ENCODE assay signal across 12 mouse cellular contexts in the genomic region with DNA sequence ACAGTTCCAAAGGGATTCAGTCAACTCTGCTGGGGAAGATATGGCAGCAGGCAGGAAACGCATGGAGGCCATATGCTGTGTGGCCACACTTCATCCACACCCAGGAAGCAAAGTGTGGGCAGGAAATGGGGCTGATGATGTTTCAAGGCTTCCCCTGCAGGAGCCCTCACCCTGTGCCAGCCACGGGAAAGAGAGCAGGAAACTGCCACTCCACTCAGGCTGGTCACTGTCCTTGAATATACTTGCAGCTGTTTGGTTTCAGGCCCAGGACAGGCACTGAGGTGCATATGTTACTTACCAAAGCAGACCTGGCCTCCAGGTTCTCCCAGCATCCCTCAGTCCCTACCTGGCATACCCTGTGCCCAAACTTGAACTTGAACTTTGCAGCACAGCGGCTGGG. TPM values are rescaled to one million over a fixed set of nuclear protein-coding genes. Genes with fewer than 3 reads are reported as not detected.
A peak's percentile ranks its signal among the peaks of the same experiment; 100 is the strongest.
DNase-seq lines count a peak whose midpoint lies in the region; ATAC-seq and TF ChIP-seq lines count a peak whose summit lies in the region.
"Had no signal": no experiment of that assay in that cellular context is flagged by ENCODE, and none has a peak within 500 bp of the region (broad histone marks: within the 10 kb centered on the region; RNA-seq: fewer than 3 reads in every experiment).

No protein-coding gene starts in this region.

- H3K27me3 ChIP-seq in lung, embryonic 15.5 days = peaks cover 21% of the 10 kb centered on the region
- peaks cover 15% of the 10 kb centered on the region; the same call in 1 of the 2 replicates for H3K27me3 ChIP-seq in hindbrain, embryonic 13.5 days
- peaks cover 4% of the 10 kb centered on the region; the same call in 1 of the 2 replicates for H3K27me3 ChIP-seq in liver, postnatal 0 days (ENCODE audit: insufficient read depth, low read length)

- no peaks in the 10 kb centered on the region for H3K9me3 ChIP-seq in lung, embryonic 15.5 days
- no peaks in the 10 kb centered on the region for H3K9me3 ChIP-seq in hindbrain, embryonic 13.5 days
- no peaks in the 10 kb centered on the region for H3K9me3 ChIP-seq in liver, postnatal 0 days (ENCODE audit: low read length)

- TF ChIP-seq EP300 in liver, postnatal 0 days (IDR thresholded peaks at IDR 0.05; ENCODE audit: low read depth) = no peak

- no peak overlapping the region for H3K4me2 ChIP-seq in lung, embryonic 15.5 days
- H3K4me2 ChIP-seq in hindbrain, embryonic 13.5 days = 0 out of 2 replicates have a peak overlapping the region, but pooled peaks have one; percentile 2
- H3K4me2 ChIP-seq in liver, postnatal 0 days (ENCODE audit: low read depth, low read length) = 0 out of 2 replicates have a peak overlapping the region, but pooled peaks have one; percentile 9

- H3K4me1 ChIP-seq in lung, embryonic 15.5 days = no peaks in the 10 kb centered on the region; the same call in 1 of the 2 replicates
- H3K4me1 ChIP-seq in hindbrain, embryonic 13.5 days (replicated peaks) = 0 out of 2 replicates have a peak, but pooled peaks cover 4% of the 10 kb centered on the region
- peaks cover 10% of the 10 kb centered on the region for H3K4me1 ChIP-seq in liver, postnatal 0 days (ENCODE audit: insufficient read depth)

- H3K27ac ChIP-seq in lung, embryonic 15.5 days = no peak overlapping the region
- H3K27ac ChIP-seq in hindbrain, embryonic 13.5 days = no peak overlapping the region
- no peak overlapping the region for H3K27ac ChIP-seq in liver, postnatal 0 days (ENCODE audit: low read depth)

- no peaks in the 10 kb centered on the region for H3K36me3 ChIP-seq in lung, embryonic 15.5 days
- no peaks in the 10 kb centered on the region for H3K36me3 ChIP-seq in hindbrain, embryonic 13.5 days
- no peaks in the 10 kb centered on the region for H3K36me3 ChIP-seq in liver, postnatal 0 days (replicated peaks; ENCODE audit: insufficient read depth, low read length)

- no peak overlapping the region for H3K9ac ChIP-seq in lung, embryonic 15.5 days
- no peak overlapping the region for H3K9ac ChIP-seq in hindbrain, embryonic 13.5 days
- no peak overlapping the region for H3K9ac ChIP-seq in liver, postnatal 0 days (replicated peaks)

- no peak overlapping the region for H3K4me3 ChIP-seq in lung, embryonic 15.5 days
- no peak overlapping the region for H3K4me3 ChIP-seq in hindbrain, embryonic 13.5 days
- no peak overlapping the region for H3K4me3 ChIP-seq in liver, postnatal 0 days (ENCODE audit: low read depth, low read length)

- no peak for TF ChIP-seq CTCF in liver, postnatal 0 days (IDR thresholded peaks at IDR 0.05; ENCODE audit: low read depth)

- peak; percentile 5; the same call in 1 of the 2 replicates for ATAC-seq in lung, embryonic 15.5 days (ENCODE audit: borderline replicate concordance, extremely low read depth, low FRiP score, low TSS enrichment)
- 0 out of 2 replicates have a peak, but pooled peaks have one; percentile 17 for ATAC-seq in hindbrain, embryonic 13.5 days (ENCODE audit: low FRiP score)
- ATAC-seq in liver, postnatal 0 days = peak; percentile 12; the same call in 1 of the 2 replicates
- ATAC-seq in cerebellum, adult (ENCODE audit: insufficient number of reproducible peaks, low FRiP score, low TSS enrichment) = no peak

- DNase-seq in adrenal gland, postnatal 14 days = peak; percentile 37
- no peak for DNase-seq in adrenal gland, postnatal 10 days
- no peak for DNase-seq in lung, postnatal 4 days
- DNase-seq in liver, postnatal 0 days = no peak
- DNase-seq in urinary bladder, adult 18-20 months (ENCODE audit: low spot score in 2 of 2) = no peak
- DNase-seq: B cell, adult 2 months; cerebellum, adult 11 months; lung, postnatal 14 days had no signal

- 29% methylated on average over 3 of the region's 3 CpGs for WGBS in lung, embryonic 15.5 days
- 73% methylated on average over 3 of the region's 3 CpGs for WGBS in hindbrain, embryonic 13.5 days
- 38% methylated on average over 3 of the region's 3 CpGs for WGBS in liver, postnatal 0 days (ENCODE audit: insufficient replicate concordance)

RNA-seq across cellular contexts. Expression of gene Fam169a, which starts 2.7 kb away (rescaled TPM):
- 4.5 and 5.7 TPM in 2 replicates for total RNA-seq in adrenal gland, postnatal 14 days (2021)
- 1 to 10 TPM; 4.9 to 5.4 TPM for total RNA-seq in adrenal gland, postnatal 10 days (2021)
- 1.3 and 1.4 TPM in 2 replicates for polyA plus RNA-seq in lung, embryonic 15.5 days (2015; fragmentation: Nextera tagmentation; extraction: Ambion mirVana)
- 21.8 and 23.4 TPM in 2 replicates for polyA plus RNA-seq in hindbrain, embryonic 13.5 days (2015; fragmentation: Nextera tagmentation; extraction: Ambion mirVana)
- 0.27 and 0.37 TPM in 2 replicates for polyA plus RNA-seq in liver, postnatal 0 days (2015; fragmentation: Nextera tagmentation; extraction: Ambion mirVana)

RNA-seq across cellular contexts. Expression of gene 1700029F12Rik, which starts 30.3 kb away (rescaled TPM):
- total RNA-seq in adrenal gland, postnatal 14 days (2021) = not detected in 2 replicates
- not detected for total RNA-seq in adrenal gland, postnatal 10 days (2021)
- polyA plus RNA-seq in lung, embryonic 15.5 days (2015; fragmentation: Nextera tagmentation; extraction: Ambion mirVana) = not detected in 2 replicates
- polyA plus RNA-seq in hindbrain, embryonic 13.5 days (2015; fragmentation: Nextera tagmentation; extraction: Ambion mirVana) = not detected in 2 replicates
- not detected in 2 replicates for polyA plus RNA-seq in liver, postnatal 0 days (2015; fragmentation: Nextera tagmentation; extraction: Ambion mirVana)
- polyA plus RNA-seq: heart, postnatal 0 days had no signal

RNA-seq across cellular contexts. Expression of gene Gm6169, which starts 34.6 kb away (rescaled TPM):
- 0.33 TPM in 1 of 2 replicates, not detected in the other for total RNA-seq in adrenal gland, postnatal 14 days (2021)
- total RNA-seq in adrenal gland, postnatal 10 days (2021) = 10 to 100 TPM in 1 of 2 experiments, under 1 TPM in 1; 0.87 to 17.1 TPM
- 3.1 and 3.8 TPM in 2 replicates for polyA plus RNA-seq in lung, embryonic 15.5 days (2015; fragmentation: Nextera tagmentation; extraction: Ambion mirVana)
- 0.86 and 1.8 TPM in 2 replicates for polyA plus RNA-seq in hindbrain, embryonic 13.5 days (2015; fragmentation: Nextera tagmentation; extraction: Ambion mirVana)
- polyA plus RNA-seq in liver, postnatal 0 days (2015; fragmentation: Nextera tagmentation; extraction: Ambion mirVana) = 0.70 and 0.92 TPM in 2 replicates
